20 mouse cellular contexts compared by ENCODE assay signal in genomic region chr16:65720953-65721352, GRCm38 (mm10).
DNase-seq lines count a peak whose midpoint lies in the region; ATAC-seq and TF ChIP-seq lines count a peak whose summit lies in the region.
"Had no signal": no experiment of that assay in that cellular context is flagged by ENCODE, and none has a peak within 500 bp of the region (broad histone marks: within the 10 kb centered on the region; RNA-seq: fewer than 3 reads in every experiment).

No protein-coding gene starts in this region.

- H3K36me3 ChIP-seq in hindbrain, embryonic 13.5 days = no peaks in the 10 kb centered on the region
- H3K36me3 ChIP-seq in hindbrain, embryonic 12.5 days = no peaks in the 10 kb centered on the region
- no peaks in the 10 kb centered on the region for H3K36me3 ChIP-seq in midbrain, postnatal 0 days (ENCODE audit: insufficient read depth, low read length)
- H3K36me3 ChIP-seq in midbrain, embryonic 10.5 days = no peaks in the 10 kb centered on the region
- H3K36me3 ChIP-seq in limb, embryonic 13.5 days = no peaks in the 10 kb centered on the region
- no peaks in the 10 kb centered on the region for H3K36me3 ChIP-seq in neural tube, embryonic 15.5 days
- H3K36me3 ChIP-seq: embryonic facial prominence, embryonic 13.5 days; liver, embryonic 12.5 days had no signal

- intact Hi-C loops in heart, postnatal 10 days (cut with DNase I) = no loop called here
- intact Hi-C loops in heart, postnatal 14 days (cut with DNase I) = no loop called here

- no peaks in the 10 kb centered on the region for H3K27me3 ChIP-seq in hindbrain, embryonic 13.5 days
- H3K27me3 ChIP-seq in hindbrain, embryonic 12.5 days = no peaks in the 10 kb centered on the region
- no peaks in the 10 kb centered on the region for H3K27me3 ChIP-seq in midbrain, postnatal 0 days (ENCODE audit: insufficient read depth, low read length)
- no peaks in the 10 kb centered on the region for H3K27me3 ChIP-seq in midbrain, embryonic 10.5 days (ENCODE audit: low read depth, poor library complexity, severe bottlenecking)
- H3K27me3 ChIP-seq in limb, embryonic 13.5 days = no peaks in the 10 kb centered on the region
- no peaks in the 10 kb centered on the region for H3K27me3 ChIP-seq in neural tube, embryonic 15.5 days (replicated peaks)
- H3K27me3 ChIP-seq: embryonic facial prominence, embryonic 13.5 days; liver, embryonic 12.5 days had no signal

- no peak overlapping the region for H3K4me3 ChIP-seq in hindbrain, embryonic 13.5 days
- no peak overlapping the region for H3K4me3 ChIP-seq in hindbrain, embryonic 12.5 days
- H3K4me3 ChIP-seq in midbrain, postnatal 0 days (ENCODE audit: low read depth, low read length) = no peak overlapping the region
- H3K4me3 ChIP-seq in midbrain, embryonic 10.5 days = no peak overlapping the region
- no peak overlapping the region for H3K4me3 ChIP-seq in limb, embryonic 13.5 days
- no peak overlapping the region for H3K4me3 ChIP-seq in neural tube, embryonic 15.5 days (replicated peaks)
- H3K4me3 ChIP-seq: embryonic facial prominence, embryonic 13.5 days; layer of hippocampus, adult 2 months; left cerebral cortex, adult 2 months; liver, embryonic 12.5 days had no signal

- DNase-seq in midbrain, postnatal 0 days (ENCODE audit: low spot score) = peak; percentile 54
- no peak for DNase-seq in midbrain, embryonic 10.5 days (ENCODE audit: low spot score)
- DNase-seq in heart, postnatal 10 days = no peak
- DNase-seq in heart, postnatal 14 days = no peak
- DNase-seq: adrenal gland, adult 8-10 months; cerebellum, adult 9-10 months; gastrocnemius, postnatal 14 days; kidney, adult 2 months; right cerebral cortex, postnatal 25 days; thymus, postnatal 4 days had no signal

- H3K9ac ChIP-seq in hindbrain, embryonic 13.5 days = no peak overlapping the region
- no peak overlapping the region for H3K9ac ChIP-seq in hindbrain, embryonic 12.5 days
- no peak overlapping the region for H3K9ac ChIP-seq in midbrain, postnatal 0 days (replicated peaks; ENCODE audit: low read length, poor library complexity, severe bottlenecking)
- H3K9ac ChIP-seq in limb, embryonic 13.5 days = no peak overlapping the region
- no peak overlapping the region for H3K9ac ChIP-seq in neural tube, embryonic 15.5 days (replicated peaks)
- H3K9ac ChIP-seq: embryonic facial prominence, embryonic 13.5 days; liver, embryonic 12.5 days had no signal

- TF ChIP-seq CTCF in midbrain, postnatal 0 days (IDR thresholded peaks at IDR 0.05) = no peak

- ATAC-seq in hindbrain, embryonic 13.5 days (ENCODE audit: low FRiP score) = peak; percentile 92
- ATAC-seq in hindbrain, embryonic 12.5 days (ENCODE audit: low FRiP score) = no peak; the same call in 1 of the 2 replicates
- ATAC-seq in midbrain, postnatal 0 days (ENCODE audit: low FRiP score) = no peak
- ATAC-seq in limb, embryonic 13.5 days (ENCODE audit: low FRiP score, low read depth) = peak; percentile 97
- peak; percentile 73 for ATAC-seq in neural tube, embryonic 15.5 days (ENCODE audit: low FRiP score)
- ATAC-seq: CD4-positive, CD25-positive, alpha-beta regulatory T cell, adult 4 months; liver, embryonic 12.5 days had no signal

- WGBS in hindbrain, embryonic 13.5 days = 38% methylated on average over 4 of the region's 4 CpGs
- 49% methylated on average over 4 of the region's 4 CpGs for WGBS in hindbrain, embryonic 12.5 days
- whole genome bisulfite sequencing in midbrain, postnatal 0 days = 50% methylated on average over 4 of the region's 4 CpGs
- 76% methylated on average over 4 of the region's 4 CpGs for WGBS in midbrain, embryonic 10.5 days
- WGBS in limb, embryonic 13.5 days = 9% methylated on average over 4 of the region's 4 CpGs
- 13% methylated on average over 4 of the region's 4 CpGs for WGBS in neural tube, embryonic 15.5 days

- no peak overlapping the region for H3K4me2 ChIP-seq in hindbrain, embryonic 13.5 days
- H3K4me2 ChIP-seq in hindbrain, embryonic 12.5 days (replicated peaks) = no peak overlapping the region
- no peak overlapping the region for H3K4me2 ChIP-seq in midbrain, postnatal 0 days (ENCODE audit: low read depth, low read length, poor library complexity, severe bottlenecking)
- no peak overlapping the region for H3K4me2 ChIP-seq in limb, embryonic 13.5 days (replicated peaks)
- H3K4me2 ChIP-seq in neural tube, embryonic 15.5 days = no peak overlapping the region
- H3K4me2 ChIP-seq: embryonic facial prominence, embryonic 13.5 days; heart, embryonic 11.5 days; liver, embryonic 12.5 days had no signal

- no peak overlapping the region for H3K27ac ChIP-seq in hindbrain, embryonic 13.5 days
- no peak overlapping the region for H3K27ac ChIP-seq in hindbrain, embryonic 12.5 days
- no peak overlapping the region for H3K27ac ChIP-seq in midbrain, postnatal 0 days (ENCODE audit: low read depth, low read length)
- no peak overlapping the region for H3K27ac ChIP-seq in midbrain, embryonic 10.5 days (replicated peaks)
- no peak overlapping the region for H3K27ac ChIP-seq in limb, embryonic 13.5 days
- no peak overlapping the region for H3K27ac ChIP-seq in neural tube, embryonic 15.5 days (replicated peaks)
- H3K27ac ChIP-seq: embryonic facial prominence, embryonic 13.5 days; layer of hippocampus, adult 2 months; left cerebral cortex, adult 2 months; liver, embryonic 12.5 days had no signal

- H3K4me1 ChIP-seq in hindbrain, embryonic 13.5 days (replicated peaks) = no peaks in the 10 kb centered on the region
- no peaks in the 10 kb centered on the region for H3K4me1 ChIP-seq in hindbrain, embryonic 12.5 days
- H3K4me1 ChIP-seq in midbrain, postnatal 0 days (ENCODE audit: insufficient read depth, low read length) = no peaks in the 10 kb centered on the region
- H3K4me1 ChIP-seq in midbrain, embryonic 10.5 days = no peaks in the 10 kb centered on the region
- H3K4me1 ChIP-seq in limb, embryonic 13.5 days = peaks cover 3% of the 10 kb centered on the region; the same call in 1 of the 2 replicates
- peaks cover 4% of the 10 kb centered on the region for H3K4me1 ChIP-seq in neural tube, embryonic 15.5 days
- H3K4me1 ChIP-seq: embryonic facial prominence, embryonic 13.5 days; liver, embryonic 12.5 days had no signal

- no peaks in the 10 kb centered on the region for H3K9me3 ChIP-seq in hindbrain, embryonic 13.5 days
- H3K9me3 ChIP-seq in hindbrain, embryonic 12.5 days (replicated peaks) = no peaks in the 10 kb centered on the region
- no peaks in the 10 kb centered on the region for H3K9me3 ChIP-seq in midbrain, postnatal 0 days (ENCODE audit: low read length)
- H3K9me3 ChIP-seq in midbrain, embryonic 10.5 days (replicated peaks) = no peaks in the 10 kb centered on the region
- H3K9me3 ChIP-seq in limb, embryonic 13.5 days = no peaks in the 10 kb centered on the region
- H3K9me3 ChIP-seq in neural tube, embryonic 15.5 days (replicated peaks) = no peaks in the 10 kb centered on the region
- H3K9me3 ChIP-seq: embryonic facial prominence, embryonic 13.5 days; liver, embryonic 12.5 days had no signal

Comparison
In these comparisons a context has a peak if more than half of its experiments do, and no peak if none do; other contexts are left out.
1. ATAC-seq: peak in hindbrain, embryonic 13.5 days (single experiment), limb, embryonic 13.5 days (single experiment) and neural tube, embryonic 15.5 days (single experiment); none in hindbrain, embryonic 12.5 days (single experiment) and midbrain, postnatal 0 days (single experiment).